In the genomic region with DNA sequence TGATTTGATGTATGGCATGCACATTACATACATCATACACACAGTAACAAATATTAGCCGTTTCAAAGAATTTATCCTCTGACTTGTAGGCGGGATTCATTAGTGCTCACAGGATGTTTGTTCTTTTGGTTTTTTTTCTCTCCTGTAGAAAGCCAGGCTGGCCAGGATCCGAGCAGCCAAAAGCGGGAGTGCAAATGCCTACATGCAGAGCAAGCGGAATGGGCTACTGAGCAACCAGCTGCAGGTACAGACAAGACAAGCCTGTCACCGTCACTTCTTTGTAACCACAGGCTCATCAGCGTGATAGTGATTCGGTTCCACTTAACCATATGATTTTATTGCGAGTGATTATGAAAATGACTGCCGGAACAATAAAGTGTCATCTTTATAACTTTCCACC, we compare ENCODE assay signal across 20 mouse cellular contexts.
"Had no signal": no experiment of that assay in that cellular context is flagged by ENCODE, and none has a peak within 500 bp of the region (broad histone marks: within the 10 kb centered on the region; RNA-seq: fewer than 3 reads in every experiment).

No protein-coding gene starts in this region.

- DNase-seq: kidney, adult 8-10 months; kidney, postnatal 14 days; kidney, postnatal 4 days; layer of hippocampus, adult 9-11 months; liver, embryonic 13.5 days; lung, adult 2 months; lung, postnatal 10 days; lung, postnatal 36 days; right cerebral cortex, adult 18-20 months; right cerebral cortex, postnatal 14 days; right cerebral cortex, postnatal 4 days; spleen, adult 18-20 months; thymus, adult 18-20 months; thymus, postnatal 36 days had no signal

- H3K27ac ChIP-seq: liver, embryonic 13.5 days; midbrain, embryonic 10.5 days; midbrain, embryonic 13.5 days; neural tube, embryonic 12.5 days; neural tube, embryonic 15.5 days had no signal

- ATAC-seq: midbrain, embryonic 13.5 days; midbrain, embryonic 16.5 days had no signal

- H3K4me3 ChIP-seq: liver, embryonic 13.5 days; megakaryocyte, embryonic 14.5 days; midbrain, embryonic 10.5 days; midbrain, embryonic 13.5 days; neural tube, embryonic 12.5 days; neural tube, embryonic 15.5 days had no signal

- H3K9me3 ChIP-seq: liver, embryonic 13.5 days; midbrain, embryonic 10.5 days; midbrain, embryonic 13.5 days; neural tube, embryonic 12.5 days; neural tube, embryonic 15.5 days had no signal

- H3K4me2 ChIP-seq: liver, embryonic 13.5 days; midbrain, embryonic 13.5 days; neural tube, embryonic 12.5 days; neural tube, embryonic 15.5 days had no signal

- H3K9ac ChIP-seq: liver, embryonic 13.5 days; midbrain, embryonic 13.5 days; neural tube, embryonic 12.5 days; neural tube, embryonic 15.5 days had no signal

- H3K4me1 ChIP-seq: liver, embryonic 13.5 days; megakaryocyte, embryonic 14.5 days; midbrain, embryonic 10.5 days; midbrain, embryonic 13.5 days; neural tube, embryonic 12.5 days; neural tube, embryonic 15.5 days had no signal

- H3K36me3 ChIP-seq: liver, embryonic 13.5 days; midbrain, embryonic 10.5 days; midbrain, embryonic 13.5 days; neural tube, embryonic 12.5 days; neural tube, embryonic 15.5 days had no signal

- H3K27me3 ChIP-seq: liver, embryonic 13.5 days; megakaryocyte, embryonic 14.5 days; midbrain, embryonic 13.5 days; neural tube, embryonic 12.5 days; neural tube, embryonic 15.5 days had no signal
